Comparison of ENCODE assay signal across 8 mouse cellular contexts in genomic region chr19:18834971-18835370, GRCm38 (mm10).
A peak's percentile ranks its signal among the peaks of the same experiment; 100 is the strongest.
DNase-seq lines count a peak whose midpoint lies in the region; ATAC-seq and TF ChIP-seq lines count a peak whose summit lies in the region.

No protein-coding gene starts in this region.

- H3K4me3 ChIP-seq in heart, adult 2 months, result no peak overlapping the region
- no peak overlapping the region for H3K4me3 ChIP-seq in heart, embryonic 12.5 days

- intact Hi-C loops in heart, adult 2 months (cut with DNase I), result loop anchor here (2.0 to 10.0 kb wide), 3 partner anchors 120 to 196 kb away; partner anchors contain the start of gene D030056L22Rik
- intact Hi-C loops in heart, postnatal 10 days (cut with DNase I), result loop anchor here (2.0 to 10.0 kb wide), 3 partner anchors 118 to 1370 kb away; no protein-coding TSS in a partner anchor

- peak; percentile 30 to 45 for DNase-seq in heart, adult 2 months
- peak; percentile 63 for DNase-seq in adrenal gland, adult 2 months
- DNase-seq in embryo, embryonic 10 days (ENCODE audit: low spot score), result peak; percentile 79
- peak; percentile 61 to 80 for DNase-seq in heart, postnatal 10 days
- DNase-seq in layer of hippocampus, postnatal 14 days (ENCODE audit: low spot score in 2 of 2), result peak; percentile 54 to 60
- peak; percentile 23 to 60 for DNase-seq in spleen, postnatal 10 days (ENCODE audit: low spot score in 2 of 2)

- TF ChIP-seq EP300 in heart, adult 2 months (IDR thresholded peaks at IDR 0.05; ENCODE audit: insufficient read depth, low read depth, low read length), result no peak

- H3K4me2 ChIP-seq in heart, embryonic 12.5 days, result no peak overlapping the region

- TF ChIP-seq CTCF in heart, adult 2 months (IDR thresholded peaks at IDR 0.05), result peak; percentile 93; the same call in 1 of the 2 replicates

- WGBS in heart, adult 2 months, result 3% methylated on average over 6 of the region's 6 CpGs
- WGBS in heart, embryonic 12.5 days, result 11% methylated on average over 6 of the region's 6 CpGs

- no peak overlapping the region for H3K27ac ChIP-seq in heart, adult 2 months
- H3K27ac ChIP-seq in heart, embryonic 12.5 days (ENCODE audit: poor library complexity, severe bottlenecking), result no peak overlapping the region

- H3K9me3 ChIP-seq in heart, embryonic 12.5 days (replicated peaks), result no peaks in the 10 kb centered on the region

- H3K4me1 ChIP-seq in heart, adult 2 months (ENCODE audit: control insufficient read depth, insufficient read depth, low read length), result no peaks in the 10 kb centered on the region
- no peaks in the 10 kb centered on the region for H3K4me1 ChIP-seq in heart, embryonic 12.5 days (replicated peaks)

- no peak for TF ChIP-seq POLR2A in heart, adult 2 months (IDR thresholded peaks at IDR 0.05; ENCODE audit: insufficient read depth, low read depth, low read length)

- H3K79me2 ChIP-seq in heart, adult 2 months (replicated peaks; ENCODE audit: control insufficient read depth, insufficient read depth, low read length), result no peaks in the 10 kb centered on the region

- H3K9ac ChIP-seq in heart, adult 2 months (ENCODE audit: low read depth, low read length), result no peak overlapping the region
- H3K9ac ChIP-seq in heart, embryonic 12.5 days, result no peak overlapping the region

- no peak for ATAC-seq in heart, embryonic 12.5 days (ENCODE audit: insufficient number of reproducible peaks, low FRiP score)
- ATAC-seq in megakaryocyte progenitor cell, adult 5-6 weeks (replicated peaks; ENCODE audit: poor library complexity), result peak; percentile 97

- H3K36me3 ChIP-seq in heart, adult 2 months (ENCODE audit: control insufficient read depth, insufficient read depth, low read length), result no peaks in the 10 kb centered on the region
- H3K36me3 ChIP-seq in heart, embryonic 12.5 days, result no peaks in the 10 kb centered on the region

- H3K27me3 ChIP-seq in heart, adult 2 months (ENCODE audit: control insufficient read depth, insufficient read depth, low read length), result no peaks in the 10 kb centered on the region
- no peaks in the 10 kb centered on the region for H3K27me3 ChIP-seq in heart, embryonic 12.5 days (replicated peaks)
